Mouse (Mus musculus): Measurements from ENCODE around the gene Rabggtb.
A peak's percentile ranks its signal among the peaks of the same experiment; 100 is the strongest.

Rabggtb gene

DNA sequence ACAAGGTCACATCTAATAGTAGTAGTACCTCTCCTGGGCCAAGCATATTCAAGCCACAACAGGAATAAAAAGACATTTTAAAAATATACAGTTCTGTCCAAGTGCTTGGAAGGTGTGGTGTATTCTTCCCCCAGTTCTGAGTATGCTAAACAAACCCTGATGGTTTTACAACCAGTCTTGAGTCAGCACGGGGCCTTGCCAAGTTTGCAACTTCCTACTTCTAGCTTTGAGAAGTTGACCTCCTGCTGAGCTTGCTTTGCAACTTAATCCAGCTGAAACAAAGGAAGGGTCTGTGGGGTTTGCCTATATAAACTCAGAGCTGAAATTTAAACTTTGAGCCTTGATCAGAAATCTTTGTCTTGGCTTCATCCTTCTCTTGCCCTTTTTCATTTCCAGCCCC is 4.4 kb upstream of the Rabggtb start:
- peak in 1 of 2 experiments; percentile 21 for DNase-seq

GRCm38 (mm10) chr3:153913510-153914243 is 868 bp upstream of the Rabggtb start:
- DNase-seq = no peak

- no peak for DNase-seq
Observed at GRCm38 (mm10) chr3:153911882-153912440, 848 bp downstream of the Rabggtb start.

DNA sequence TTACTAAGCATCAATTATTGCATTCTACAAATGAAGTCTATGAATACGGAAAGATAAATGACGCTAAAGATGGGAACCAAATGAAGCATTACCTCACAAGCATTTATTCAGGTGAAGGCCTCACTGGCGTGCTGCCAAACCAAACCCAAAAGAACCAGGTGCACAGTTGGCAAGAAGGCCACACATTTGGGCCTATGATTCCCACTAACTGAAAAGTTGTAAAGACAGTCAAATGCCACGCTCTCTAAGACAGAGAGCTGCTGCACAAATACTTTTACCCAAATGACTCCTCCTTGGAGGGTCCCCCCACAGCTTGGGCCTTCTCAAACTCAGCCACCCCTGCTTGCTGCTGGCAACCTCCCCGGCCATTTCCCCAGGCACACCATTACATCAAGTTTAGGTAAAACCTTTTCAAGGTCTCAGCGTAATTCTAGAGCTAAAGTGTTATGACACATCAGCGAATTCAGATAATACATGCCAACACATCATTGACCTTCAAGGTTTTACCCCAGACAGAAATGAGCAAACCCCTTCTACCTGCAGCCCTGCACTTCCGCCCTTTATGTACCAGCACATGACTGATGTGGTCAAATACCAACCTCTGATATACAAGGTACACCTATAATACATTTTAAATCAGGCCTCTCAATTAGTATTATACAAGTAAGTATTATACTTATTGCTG is 1.5 kb downstream of the Rabggtb start:
- DNase-seq = peak in 1 of 2 experiments; percentile 11

DNA sequence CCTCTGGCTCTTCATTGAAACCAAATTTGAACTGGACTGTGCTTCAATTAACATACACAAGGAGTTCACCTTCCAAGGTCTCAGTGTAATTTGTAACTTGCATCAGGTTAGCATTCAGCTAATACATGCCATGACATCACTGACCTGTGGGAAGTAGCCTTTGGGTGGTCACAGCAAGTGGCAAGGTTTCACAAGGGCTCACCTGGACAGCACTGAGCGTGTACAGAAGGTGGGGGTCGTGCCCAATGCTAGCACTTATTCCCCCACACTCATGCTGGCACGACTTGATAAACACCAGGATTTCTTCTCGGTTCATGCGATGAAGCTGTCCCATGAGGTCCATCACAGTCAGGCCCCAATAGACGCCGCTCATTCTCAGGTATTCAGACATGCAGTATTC is 2.3 kb downstream of the Rabggtb start:
- no peak for DNase-seq

- no peak for DNase-seq
Observed at GRCm38 (mm10) chr3:153908919-153909318, 3.9 kb downstream of the Rabggtb start.

DNA sequence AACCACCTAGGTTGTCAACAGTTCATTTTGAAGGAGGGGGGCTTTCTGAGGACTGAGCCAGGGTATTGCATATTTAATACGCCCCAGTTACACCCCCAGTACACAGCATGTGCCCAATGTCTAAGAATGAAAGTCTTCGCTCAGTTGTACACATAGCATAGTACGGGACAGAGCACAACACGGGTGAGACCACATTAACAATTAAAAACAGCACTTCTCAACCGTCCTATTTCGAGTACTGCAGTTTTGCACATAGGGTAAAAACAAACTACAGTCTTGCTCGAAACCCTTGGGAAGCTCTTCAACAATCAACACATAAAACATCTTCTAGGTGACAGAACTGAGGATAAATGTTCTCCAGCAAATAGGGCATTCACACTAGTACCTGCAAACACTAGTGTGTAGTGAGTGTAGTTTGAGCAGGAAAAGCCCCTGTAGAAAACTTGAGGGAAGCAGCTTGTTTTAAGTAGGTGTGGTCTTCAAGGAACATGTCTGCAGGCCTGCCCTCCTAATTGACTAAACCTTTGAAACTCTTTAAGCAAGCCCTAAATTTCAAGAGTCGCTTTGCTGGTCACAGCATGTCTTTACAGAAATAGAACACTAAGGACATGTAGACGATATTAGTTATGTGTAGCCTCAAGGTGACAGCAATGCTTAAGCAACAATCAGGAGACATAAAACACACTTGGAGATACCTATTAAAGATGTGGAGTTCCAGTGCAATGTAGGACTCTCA is 6.5 kb downstream of the Rabggtb start, which contains the start of gene Msh4:
Msh4 (minus strand) TSS at position 3 of the 736 bp plus-strand sequence.
- DNase-seq = no peak

- DNase-seq = no peak
Observed at GRCm38 (mm10) chr3:153905251-153906135, 7.3 kb downstream of the Rabggtb start.

- DNase-seq = peak; percentile 17 to 48
Observed at GRCm38 (mm10) chr3:153904586-153904985, 8.2 kb downstream of the Rabggtb start.

GRCm38 (mm10) chr3:153902595-153902994 is 10.2 kb downstream of the Rabggtb start:
- no peak for DNase-seq

GRCm38 (mm10) chr3:153901904-153902303 is 10.9 kb downstream of the Rabggtb start:
- no peak for DNase-seq

DNA sequence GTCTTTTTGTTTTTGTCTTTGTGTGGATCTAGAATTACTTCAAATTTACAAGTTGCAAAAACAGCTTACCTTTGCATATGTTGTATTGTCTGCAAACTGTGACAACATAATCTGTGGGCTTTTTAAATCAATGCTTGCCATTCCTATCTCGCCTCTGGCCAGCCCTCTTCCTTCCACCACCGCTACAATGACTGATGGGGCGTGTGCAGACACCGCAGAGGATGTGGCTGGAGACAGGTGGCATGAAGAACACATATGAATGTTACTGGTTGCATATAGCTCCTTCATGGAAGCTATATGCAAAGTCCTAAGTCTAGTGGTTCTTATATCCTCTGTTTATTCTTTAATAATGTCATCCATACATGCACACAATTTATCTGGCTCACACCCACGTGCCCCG is 15.6 kb downstream of the Rabggtb start:
- no peak for DNase-seq

DNA sequence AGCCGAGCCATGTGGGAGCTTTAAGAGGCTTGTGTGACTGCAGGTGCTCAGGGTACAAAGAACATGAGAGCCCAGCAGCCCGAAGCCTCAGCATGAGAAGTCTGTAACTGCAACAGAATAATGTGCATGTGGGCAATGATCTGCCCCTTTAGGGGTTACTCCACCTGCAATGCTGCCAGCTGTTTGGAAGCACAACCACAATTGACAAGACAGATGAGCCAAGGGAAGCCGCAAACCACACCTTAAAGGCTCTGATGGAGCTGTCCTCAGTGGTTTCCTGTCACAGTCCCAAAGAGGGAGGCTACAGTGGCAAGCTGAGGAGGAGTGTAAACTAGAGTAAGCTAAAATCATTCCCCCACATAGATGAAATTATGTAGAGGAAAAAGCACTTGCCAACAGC is 17.4 kb downstream of the Rabggtb start:
- no peak for DNase-seq

DNA sequence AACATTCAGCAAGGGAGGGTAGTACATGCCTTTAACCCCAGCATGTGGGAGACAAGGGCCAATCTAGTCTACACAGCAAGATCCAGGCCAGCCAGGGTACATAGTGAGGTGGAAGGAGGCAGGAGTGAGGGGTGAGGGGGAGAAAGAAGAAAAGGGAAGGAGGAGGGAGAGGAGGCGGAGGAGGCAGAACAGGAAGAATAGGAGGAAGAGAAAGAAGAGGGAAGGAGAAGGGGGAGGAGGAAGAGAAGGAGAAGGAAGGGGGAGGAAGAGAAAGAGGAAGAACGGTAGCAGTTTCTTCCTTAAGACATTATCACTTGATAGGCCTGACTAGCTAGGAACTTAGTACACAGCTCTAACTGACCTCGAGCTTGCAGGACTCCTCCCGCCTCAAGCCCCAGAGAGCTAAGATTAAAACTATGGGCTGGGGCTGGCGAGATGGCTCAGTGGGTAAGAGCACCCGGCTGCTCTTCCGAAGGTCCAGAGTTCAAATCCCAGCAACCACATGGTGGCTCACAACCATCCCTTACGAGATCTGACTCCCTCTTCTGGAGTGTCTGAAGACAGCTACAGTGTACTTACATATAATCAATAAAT is 23.5 kb downstream of the Rabggtb start:
- DNase-seq = no peak

- no peak for DNase-seq
Observed at GRCm38 (mm10) chr3:153888141-153888540, 24.7 kb downstream of the Rabggtb start.

- no peak for DNase-seq
Observed at GRCm38 (mm10) chr3:153886296-153886695, 26.5 kb downstream of the Rabggtb start.

DNA sequence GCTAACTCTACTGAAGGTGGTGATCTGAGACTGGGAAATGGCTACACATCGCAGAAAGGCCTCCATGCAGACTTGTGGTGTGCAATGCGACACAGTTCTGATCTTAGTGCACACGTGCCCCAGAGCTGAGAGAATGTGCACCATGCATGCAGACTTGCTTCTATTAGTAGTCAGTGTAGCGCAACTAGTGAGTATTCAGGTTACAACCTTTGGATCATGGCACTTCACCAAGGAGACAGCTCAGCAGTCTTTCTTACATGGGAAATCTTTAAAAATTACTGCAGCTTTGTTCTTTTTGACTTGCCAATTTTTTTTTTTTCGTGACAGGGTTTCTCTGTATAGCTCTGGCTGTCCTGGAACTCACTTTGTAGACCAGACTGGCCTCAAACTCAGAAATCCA is 41.4 kb downstream of the Rabggtb start:
- no peak for DNase-seq

DNA sequence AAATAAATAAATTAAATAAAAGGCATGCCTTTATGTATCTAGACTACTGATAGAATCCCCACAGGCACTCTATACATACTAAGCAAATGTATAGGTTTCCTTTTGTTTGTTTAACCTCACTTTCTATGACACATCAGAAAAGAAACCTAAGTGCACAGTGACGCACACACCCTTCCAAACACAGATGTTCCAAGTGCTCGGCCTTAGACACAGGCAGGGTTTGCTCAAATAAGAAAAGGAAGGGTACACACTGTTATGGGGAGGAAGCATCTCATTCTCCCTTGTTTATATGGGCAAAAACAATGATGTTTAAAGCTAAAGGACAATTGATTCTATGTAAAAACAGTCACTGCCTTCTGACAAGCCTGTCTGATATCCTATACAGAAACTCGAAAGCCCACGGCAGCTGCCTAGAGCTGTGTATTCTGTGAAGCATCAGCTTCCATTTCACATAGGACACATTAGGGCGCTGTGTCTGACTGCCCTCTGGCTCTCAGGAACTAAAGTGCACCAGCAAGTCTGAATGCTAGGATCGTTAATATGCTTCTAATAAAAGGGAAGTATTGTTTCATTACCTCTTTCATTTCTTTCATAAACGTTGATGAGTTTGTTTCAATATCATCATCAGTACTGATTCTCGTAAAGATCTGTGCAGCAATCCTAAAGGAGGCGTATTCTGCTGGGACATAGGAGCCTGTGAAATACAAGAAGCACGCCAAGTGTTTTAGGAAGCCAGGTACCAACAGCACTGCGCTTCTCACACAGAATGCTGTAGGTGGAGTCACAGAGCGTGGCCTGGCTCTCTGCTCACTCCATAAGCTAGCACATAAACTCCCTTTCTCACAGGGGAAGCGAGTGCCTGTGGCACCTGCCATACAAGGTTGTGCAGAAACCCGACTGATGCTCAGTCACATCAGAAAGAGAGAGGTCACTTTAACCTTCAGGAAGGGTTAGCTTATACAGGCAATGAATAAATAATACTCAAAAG is 45.4 kb downstream of the Rabggtb start:
- DNase-seq = no peak

GRCm38 (mm10) chr3:153864636-153865429 is 48.0 kb downstream of the Rabggtb start:
- DNase-seq = no peak

DNA sequence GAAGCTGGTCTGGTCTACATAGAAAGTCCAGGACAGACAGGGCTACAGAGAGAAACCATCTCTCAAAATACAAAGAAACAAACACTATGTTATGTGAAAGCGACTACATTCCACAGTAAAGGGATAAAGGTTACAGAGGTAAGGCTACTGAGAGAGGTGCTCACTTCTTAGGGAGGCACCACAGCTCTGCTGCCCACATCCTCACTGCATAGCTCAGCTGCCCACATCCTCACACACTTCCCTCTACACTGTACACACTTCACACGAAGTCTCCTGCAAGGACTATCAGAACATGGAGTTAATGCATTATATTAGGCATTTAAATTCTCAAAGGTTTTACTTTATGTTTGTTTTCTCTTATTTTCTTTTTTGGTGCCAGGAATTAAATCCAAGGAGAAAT is 49.0 kb downstream of the Rabggtb start:
- no peak for DNase-seq

Measured in lung, adult 18-20 months (tissue).